Mouse (Mus musculus) liver, embryonic 14.5 days (tissue): ENCODE results near the gene Iqcf5.

Experiments
- CTCF ChIP-seq: IDR thresholded peaks from 2 replicates; pipeline ENCODE4 v1.5.1; 2016; ENCODE audit warnings: antibody characterized with exemption, low read depth, control low read depth
- EP300 ChIP-seq: IDR thresholded peaks from 2 replicates; pipeline ENCODE4 v1.6.1; 2016; ENCODE audit warnings: antibody characterized with exemption, low read depth

- no peak for TF ChIP-seq CTCF
- no peak for TF ChIP-seq EP300
These were observed 49.4 kb upstream of the Iqcf5 start for GRCm38 (mm10) chr9:106464751-106465541.
